Mouse (Mus musculus) G1E (cell line): ENCODE data around the gene Capg. TPM values are rescaled to one million over a fixed set of nuclear protein-coding genes. Genes with fewer than 3 reads are reported as not detected.

Experiments used
- ATAC-seq: 2 replicates; pipeline ENCODE4 v1.8.0; 2016; ENCODE audit warnings: mild to moderate bottlenecking; ENCODE audit not compliant: insufficient number of reproducible peaks, poor library complexity, low FRiP score, severe bottlenecking; ENCODE audit errors: extremely low read depth
- DNase-seq: peaks from one replicate; pipeline ENCODE4 v3.0.0; 2012; ENCODE audit warnings: low spot score
- H3K27me3 ChIP-seq: 2 replicates; pipeline ENCODE4 v1.6.1; 2012; ENCODE audit warnings: mild to moderate bottlenecking, low read length, inconsistent platforms; ENCODE audit not compliant: insufficient read depth
- H3K36me3 ChIP-seq: replicated peaks from 2 replicates; pipeline ENCODE3; 2012; ENCODE audit warnings: mild to moderate bottlenecking, inconsistent platforms
- H3K4me1 ChIP-seq: 2 replicates; pipeline ENCODE4 v1.6.1; 2012; ENCODE audit warnings: low read depth, low read length, inconsistent platforms, mixed read lengths; ENCODE audit not compliant: insufficient read depth
- H3K4me3 ChIP-seq: 2 replicates; pipeline ENCODE4 v1.5.1; 2012; ENCODE audit warnings: low read depth, mild to moderate bottlenecking, inconsistent platforms, low read length, moderate library complexity, mixed read lengths
- H3K9me3 ChIP-seq: replicated peaks from 2 replicates; pipeline ENCODE4 v1.6.1; 2012; ENCODE audit warnings: inconsistent platforms
- CTCF ChIP-seq: IDR thresholded peaks from 2 replicates; pipeline ENCODE4 v1.5.1; 2012; ENCODE audit warnings: low read depth, low read length, inconsistent platforms, mixed read lengths
- GATA1 ChIP-seq: IDR thresholded peaks from 2 replicates; pipeline ENCODE4 v1.6.1; 2012; ENCODE audit warnings: borderline replicate concordance, low read length, inconsistent platforms, mixed read lengths
- GATA2 ChIP-seq: IDR thresholded peaks from 2 replicates; pipeline ENCODE4 v1.6.1; 2012; ENCODE audit warnings: low read depth, low read length, inconsistent platforms, borderline replicate concordance
- POLR2AphosphoS5 ChIP-seq: IDR thresholded peaks from 2 replicates; pipeline ENCODE4 v1.6.1; 2012; ENCODE audit warnings: low read depth, low read length, inconsistent platforms; ENCODE audit not compliant: insufficient replicate concordance
- TAL1 ChIP-seq: conservative IDR thresholded peaks from 2 replicates; pipeline ENCODE4 v1.6.1; 2012; ENCODE audit warnings: low read depth, low read length, inconsistent platforms, mixed read lengths
- polyA plus RNA-seq: library from polyadenylated mRNA; stranded (reverse); fragments of >175 nt; gene quantifications from 2 replicates; pipeline ENCODE4 v1.2.3, GENCODE M21; 2012
- total RNA-seq, 2 experiments: library from RNA; stranded (forward) in 1 of 2; stranded (reverse) in 1 of 2; fragments of 200-1000 nt in 1 of 2; fragments of >200 nt in 1 of 2; fragmentation: Nextera tagmentation in 1 of 2; gene quantifications; 2 replicates each; pipeline ENCODE4 v1.2.3; 2014 to 2017

Gene Capg
- total and polyA plus RNA-seq, 3 experiments = 37.8 to 113 (median 102) TPM

DNA sequence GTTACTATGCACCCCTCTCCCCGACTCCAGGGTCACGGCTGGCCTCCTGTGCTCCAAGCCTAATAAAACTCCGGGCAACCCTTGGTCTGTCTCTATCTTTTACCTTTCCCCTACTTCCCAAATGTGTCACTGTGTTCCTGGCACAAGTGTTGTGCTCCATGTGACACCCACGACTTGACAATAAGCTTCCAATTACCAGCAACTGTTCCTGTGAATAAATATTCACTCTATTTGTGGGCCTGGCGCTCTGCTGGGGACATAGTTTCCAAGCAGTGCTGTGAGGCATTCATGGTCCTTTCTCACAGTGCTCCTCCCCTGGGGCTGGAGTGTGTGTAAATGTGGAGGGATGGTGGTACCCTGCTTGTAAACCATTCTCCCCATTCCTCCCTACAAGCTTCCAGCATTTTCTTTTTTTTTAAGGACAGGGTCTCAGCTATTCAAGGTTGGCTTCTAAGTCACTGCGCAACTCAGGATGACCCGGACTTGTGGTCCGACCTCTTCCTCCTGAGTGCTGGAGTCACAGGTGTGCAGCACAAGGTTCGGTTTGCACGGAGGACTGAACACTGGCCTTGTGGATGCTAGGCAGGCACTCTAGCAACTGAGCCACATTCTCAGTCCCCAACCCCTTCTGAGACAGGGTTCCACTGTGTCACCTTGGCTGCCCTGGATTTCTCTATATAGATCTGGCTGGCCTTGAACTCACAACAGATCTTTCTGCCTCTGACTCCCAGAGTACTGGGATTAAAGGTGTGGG, 26.6 kb downstream of the Capg start:
- no peak for DNase-seq
- no peak overlapping the region for H3K4me3 ChIP-seq
- no peaks in the 10 kb centered on the region for H3K27me3 ChIP-seq
- no peaks in the 10 kb centered on the region for H3K4me1 ChIP-seq
- ATAC-seq = no peak
- peaks cover 69% of the 10 kb centered on the region for H3K36me3 ChIP-seq
- H3K9me3 ChIP-seq = no peaks in the 10 kb centered on the region
- no peak for TF ChIP-seq CTCF
- no peak for TF ChIP-seq GATA1
- no peak for TF ChIP-seq GATA2
- TF ChIP-seq POLR2AphosphoS5 = no peak
- no peak for TF ChIP-seq TAL1

DNA sequence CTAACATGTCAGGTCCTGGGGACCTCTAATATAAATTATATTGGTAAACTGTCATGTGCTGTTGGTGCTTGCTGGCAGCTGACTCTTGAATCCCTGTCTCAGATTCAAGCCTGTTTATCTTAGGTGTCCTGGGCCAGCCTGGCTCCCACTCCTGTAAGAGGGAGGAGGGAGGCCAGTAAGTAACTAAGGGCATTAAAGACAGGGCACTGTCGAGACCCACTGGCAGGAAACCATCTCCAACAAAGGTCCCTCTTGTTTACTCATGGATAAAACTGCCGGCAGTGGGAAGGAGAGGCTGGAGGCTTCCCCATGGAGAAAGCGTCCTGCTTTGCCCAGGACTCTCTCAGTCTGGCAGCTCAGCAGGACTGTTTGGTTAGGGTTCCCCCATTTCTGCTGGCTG, 27.6 kb downstream of the Capg start:
- Histone ChIP-seq H3K4me1 (no peaks in the 10 kb centered on the region), H3K36me3 (peaks cover 66% of the 10 kb centered on the region), H3K9me3 (no peaks in the 10 kb centered on the region), H3K4me3 (no peak overlapping the region), H3K27me3 (no peaks in the 10 kb centered on the region)
- DNase-seq (no peak), ATAC-seq (no peak)
- TF ChIP-seq POLR2AphosphoS5 = no peak
- no peak for TF ChIP-seq TAL1
- TF ChIP-seq GATA1 = no peak
- no peak for TF ChIP-seq GATA2
- TF ChIP-seq CTCF = no peak

DNA sequence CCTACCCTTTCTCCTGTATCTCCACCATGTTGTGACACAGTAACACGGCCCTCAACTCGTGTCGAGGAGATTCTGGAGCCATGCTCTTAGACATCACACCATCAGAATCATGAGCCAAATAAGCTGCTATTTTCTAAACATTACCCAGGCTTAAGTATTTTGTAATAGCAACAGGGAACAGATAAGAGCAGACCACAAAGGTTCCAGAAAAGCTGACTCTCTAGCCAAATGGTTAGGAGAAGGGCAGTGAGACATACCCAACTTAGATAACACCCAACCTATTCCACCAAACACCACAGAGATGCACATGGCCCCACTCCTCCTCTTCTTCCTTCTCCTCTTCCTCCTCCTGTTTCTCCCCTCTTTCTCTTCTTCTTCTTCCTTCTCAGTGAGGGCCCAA, 31.9 kb downstream of the Capg start:
- Histone ChIP-seq H3K4me1 (no peaks in the 10 kb centered on the region), H3K9me3 (no peaks in the 10 kb centered on the region), H3K4me3 (no peak overlapping the region), H3K36me3 (peaks cover 69% of the 10 kb centered on the region), H3K27me3 (no peaks in the 10 kb centered on the region)
- no peak for TF ChIP-seq CTCF
- no peak for TF ChIP-seq TAL1
- TF ChIP-seq GATA2 = no peak
- no peak for TF ChIP-seq POLR2AphosphoS5
- TF ChIP-seq GATA1 = no peak
- DNase-seq (no peak), ATAC-seq (no peak)

DNA sequence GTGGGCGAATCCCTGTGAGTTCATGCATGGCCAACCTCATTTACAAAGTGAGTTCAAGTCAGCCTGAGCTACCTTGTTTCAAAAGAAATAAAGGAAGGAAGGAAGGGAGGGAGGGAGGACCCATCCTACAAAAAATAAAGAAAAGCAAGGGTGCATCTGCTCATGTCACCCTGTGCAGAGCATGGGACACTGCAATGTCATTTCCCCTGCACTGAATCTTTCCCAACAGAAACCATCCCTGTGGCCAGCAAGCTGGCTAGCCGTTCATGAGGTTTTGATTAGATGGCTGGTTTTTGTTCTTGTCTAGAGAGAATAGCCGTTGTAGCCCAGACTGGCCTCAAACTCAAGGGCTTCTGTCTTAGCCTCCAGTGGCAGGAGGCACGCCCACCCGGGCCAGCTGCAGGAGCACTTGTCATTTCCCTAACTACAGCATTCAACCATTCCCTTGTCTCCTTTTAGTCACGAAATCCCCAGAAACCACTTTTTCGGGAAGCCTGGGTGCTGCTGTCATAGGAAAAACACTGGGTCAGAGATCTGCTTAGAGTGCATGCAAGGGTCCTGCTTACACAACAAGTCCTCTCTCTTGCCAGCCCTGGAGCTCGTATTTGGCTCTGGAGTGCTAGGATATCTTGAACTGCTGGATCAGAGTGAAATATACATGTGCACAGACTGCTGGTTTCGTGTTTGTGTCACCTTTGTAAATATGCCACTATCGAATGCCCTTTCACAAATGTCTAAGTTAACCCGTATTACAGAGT, 37.6 kb downstream of the Capg start:
- Histone ChIP-seq H3K36me3 (peaks cover 60% of the 10 kb centered on the region), H3K4me1 (no peaks in the 10 kb centered on the region), H3K4me3 (no peak overlapping the region), H3K9me3 (no peaks in the 10 kb centered on the region), H3K27me3 (no peaks in the 10 kb centered on the region)
- no peak for TF ChIP-seq POLR2AphosphoS5
- no peak for TF ChIP-seq GATA1
- TF ChIP-seq TAL1 = no peak
- TF ChIP-seq CTCF = no peak
- no peak for TF ChIP-seq GATA2
- no peak for DNase-seq
- no peak for ATAC-seq

DNA sequence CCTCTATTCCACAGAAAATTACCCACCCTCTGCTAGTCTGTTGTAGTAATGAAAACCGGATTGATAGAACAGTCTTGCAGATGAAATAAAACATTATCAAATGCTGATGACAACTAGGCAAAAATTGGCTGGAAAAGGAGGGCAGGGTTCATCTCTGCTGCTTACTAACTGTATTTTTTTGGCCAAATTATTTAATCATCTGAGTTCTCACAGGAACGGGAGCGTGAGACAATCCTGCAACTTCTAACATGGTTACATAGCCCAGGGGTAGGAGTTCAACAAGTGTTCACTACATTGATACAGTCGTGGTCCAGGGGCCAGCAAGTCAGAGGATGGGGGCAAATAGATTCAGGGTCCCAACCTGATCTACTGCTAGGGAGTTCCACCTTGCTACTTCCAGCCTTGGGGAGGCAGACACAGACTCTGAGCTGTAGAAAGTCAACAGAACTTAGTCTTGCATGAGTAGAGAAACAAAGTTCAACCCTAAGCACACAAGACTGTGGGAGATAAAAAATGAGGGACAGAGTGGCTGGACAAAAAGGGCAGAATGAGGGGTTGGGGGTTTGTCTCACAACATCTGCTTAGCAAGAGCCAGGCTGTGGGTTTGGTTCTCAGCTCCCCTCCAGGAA, 39.1 kb downstream of the Capg start:
- Histone ChIP-seq H3K27me3 (no peaks in the 10 kb centered on the region), H3K4me3 (no peak overlapping the region), H3K9me3 (no peaks in the 10 kb centered on the region), H3K4me1 (no peaks in the 10 kb centered on the region), H3K36me3 (peaks cover 59% of the 10 kb centered on the region)
- DNase-seq (no peak), ATAC-seq (no peak)
- TF ChIP-seq GATA1 (no peak), TAL1 (no peak), GATA2 (no peak)

DNA sequence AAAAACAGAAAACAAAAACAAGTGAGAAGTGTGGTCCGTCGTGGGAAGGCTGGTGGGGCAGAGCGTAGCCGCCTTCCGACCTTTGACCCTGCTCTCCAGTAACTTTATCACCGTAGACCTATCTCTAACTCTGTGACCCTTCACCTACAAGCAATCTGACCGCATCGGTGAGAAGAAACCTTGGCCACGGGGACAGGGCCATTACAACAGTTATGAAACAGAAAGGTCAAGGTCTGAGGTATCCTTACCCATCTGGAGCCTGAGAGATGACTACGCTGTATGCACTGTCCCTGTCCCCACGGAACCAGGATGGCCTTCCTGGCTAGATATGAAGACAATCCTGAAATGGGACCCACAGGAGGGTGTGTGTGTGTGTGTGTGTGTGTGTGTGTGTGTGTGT, 40.0 kb downstream of the Capg start:
- ATAC-seq (no peak), DNase-seq (no peak)
- no peak for TF ChIP-seq GATA1
- no peak for TF ChIP-seq TAL1
- TF ChIP-seq POLR2AphosphoS5 = no peak
- no peak for TF ChIP-seq GATA2
- no peak for TF ChIP-seq CTCF
- Histone ChIP-seq H3K9me3 (no peaks in the 10 kb centered on the region), H3K4me1 (no peaks in the 10 kb centered on the region), H3K36me3 (peaks cover 52% of the 10 kb centered on the region), H3K4me3 (no peak overlapping the region), H3K27me3 (no peaks in the 10 kb centered on the region)
